Mouse (Mus musculus) embryo, embryonic 9.5 days (tissue): ENCODE measurements at regions not wholly inside any gene's neighbourhood (a gene's known extent, or its start where the extent isn't known, plus 50 kb on each side); places are given as distances from the start of the nearest gene placed in this dataset.
A peak's percentile ranks its signal among the peaks of the same experiment; 100 is the strongest.
"Not testable (repeated sequence)": the region's sequence is repeated elsewhere in the genome, so short reads cannot be mapped to it uniquely, and the experiment has no call there.

ENCODE experiments used
- DNase-seq: peaks from one replicate; pipeline ENCODE4 v3.0.0-alpha.2; 2017; ENCODE audit errors: extremely low spot score

- DNase-seq = peak; percentile 8
Measured at GRCm38 (mm10) chr3:49686182-49686895, 70.8 kb downstream of the Pcdh18 start.

- DNase-seq = no peak
Measured at GRCm38 (mm10) chr3:49674921-49675320, 82.2 kb downstream of the Pcdh18 start.

- no peak for DNase-seq
Measured at GRCm38 (mm10) chr3:49672685-49673184, 84.4 kb downstream of the Pcdh18 start.

- no peak for DNase-seq
Measured at GRCm38 (mm10) chr3:49667543-49668338, 89.4 kb downstream of the Pcdh18 start.

GRCm38 (mm10) chr3:49666516-49666915 lies 90.6 kb downstream of the Pcdh18 start:
- no peak for DNase-seq

- no peak for DNase-seq
Measured at GRCm38 (mm10) chr3:49648895-49649175, 108.3 kb downstream of the Pcdh18 start.

- no peak for DNase-seq
Measured at GRCm38 (mm10) chr3:49648040-49648894, 108.9 kb downstream of the Pcdh18 start.

- no peak for DNase-seq
Measured at GRCm38 (mm10) chr3:49644993-49645392, 112.1 kb downstream of the Pcdh18 start.

GRCm38 (mm10) chr3:49643871-49644270 lies 113.3 kb downstream of the Pcdh18 start:
- no peak for DNase-seq

GRCm38 (mm10) chr3:49641966-49642758 lies 115.0 kb downstream of the Pcdh18 start:
- DNase-seq = peak; percentile 53

- DNase-seq = no peak
Measured at GRCm38 (mm10) chr3:49641411-49641810, 115.7 kb downstream of the Pcdh18 start.

GRCm38 (mm10) chr3:49638601-49639000 lies 118.5 kb downstream of the Pcdh18 start:
- DNase-seq = no peak

- no peak for DNase-seq
Measured at GRCm38 (mm10) chr3:49636676-49637075, 120.4 kb downstream of the Pcdh18 start.

- peak; percentile 28 for DNase-seq
Measured at GRCm38 (mm10) chr3:49592706-49593451, 164.2 kb downstream of the Pcdh18 start.

- no peak for DNase-seq
Measured at GRCm38 (mm10) chr3:49590234-49590633, 166.9 kb downstream of the Pcdh18 start.

- DNase-seq = peak; percentile 25
Measured at GRCm38 (mm10) chr3:49586531-49587168, 170.5 kb downstream of the Pcdh18 start.

- DNase-seq = not testable (repeated sequence)
Measured at GRCm38 (mm10) chr3:49585962-49586361, 171.2 kb downstream of the Pcdh18 start.

GRCm38 (mm10) chr3:49566769-49567729 lies 190.1 kb downstream of the Pcdh18 start:
- no peak for DNase-seq

GRCm38 (mm10) chr3:49527642-49528041 lies 229.5 kb downstream of the Pcdh18 start:
- DNase-seq = no peak
